In genomic region chr7:118989275-118989856, GRCm38 (mm10) we compare ENCODE assay signal across 18 mouse cellular contexts. TPM values are rescaled to one million over a fixed set of nuclear protein-coding genes. Genes with fewer than 3 reads are reported as not detected.
DNase-seq lines count a peak whose midpoint lies in the region; TF ChIP-seq lines count a peak whose summit lies in the region.
"Had no signal": no experiment of that assay in that cellular context is flagged by ENCODE, and none has a peak within 500 bp of the region (broad histone marks: within the 10 kb centered on the region; RNA-seq: fewer than 3 reads in every experiment).

No protein-coding gene starts in this region.

- peak overlapping the region; percentile 77 for H3K27ac ChIP-seq in layer of hippocampus, adult 2 months
- H3K27ac ChIP-seq: hindbrain, embryonic 15.5 days; neural tube, embryonic 12.5 days had no signal

- DNase-seq in cerebellum, adult 9-10 months = peak; percentile 11
- DNase-seq in cerebellum, adult 8-10 months = no peak
- DNase-seq in layer of hippocampus, adult 2 months (ENCODE audit: low spot score in 2 of 2) = no peak
- no peak for DNase-seq in layer of hippocampus, postnatal 25 days (ENCODE audit: extremely low spot score in 1 of 2, low spot score in 1 of 2)
- peak; percentile 45 for DNase-seq in adrenal gland, adult 8-10 months
- DNase-seq in brain, adult 2 months (ENCODE audit: low read depth, low spot score) = peak; percentile 72
- no peak for DNase-seq in spleen, postnatal 14 days (ENCODE audit: low spot score in 2 of 2)
- no peak for DNase-seq in embryo, embryonic 9.5 days (ENCODE audit: extremely low spot score)
- DNase-seq: cerebellum, postnatal 14 days; embryo, embryonic 11 days; kidney, adult 2 months; kidney, postnatal 14 days; layer of hippocampus, adult 9-11 months; lung, adult 2 months; lung, postnatal 36 days had no signal

- TF ChIP-seq CTCF in layer of hippocampus, adult 2 months (conservative IDR thresholded peaks at IDR 0.05) = no peak

- H3K4me3 ChIP-seq in layer of hippocampus, adult 2 months = no peak overlapping the region
- H3K4me3 ChIP-seq: hindbrain, embryonic 15.5 days; neural tube, embryonic 12.5 days had no signal

RNA-seq across cellular contexts. Expression of gene Gprc5b, which starts 5.6 kb away (rescaled TPM):
- 100 to 1,000 TPM; 124 to 134 TPM for total RNA-seq in layer of hippocampus, adult 2 months (2021)
- total RNA-seq in layer of hippocampus, postnatal 25 days (2021) = 100 to 1,000 TPM; 110 to 125 TPM
- total RNA-seq in adrenal gland, adult 8-10 months (2022) = 100 to 1,000 TPM; 139 to 182 (median 170) TPM
- total RNA-seq: monocyte, adult 5-6 weeks had no signal

Comparison
In these comparisons a context has a peak if more than half of its experiments do, and no peak if none do; other contexts are left out.
1. DNase-seq: peak in cerebellum, adult 9-10 months (single experiment), adrenal gland, adult 8-10 months (single experiment) and brain, adult 2 months (single experiment); none in cerebellum, adult 8-10 months (single experiment), layer of hippocampus, adult 2 months (0 of 2), layer of hippocampus, postnatal 25 days (0 of 2), spleen, postnatal 14 days (0 of 2) and embryo, embryonic 9.5 days (single experiment).